Mouse (Mus musculus) CD4-positive naive resting alpha-beta T cell, adult 76 days (primary cell): ENCODE data around the gene Tmem231. TPM values are rescaled to one million over a fixed set of nuclear protein-coding genes. Genes with fewer than 3 reads are reported as not detected.

ENCODE experiments used
- total RNA-seq: library from RNA; stranded (reverse); gene quantifications from one replicate; pipeline ENCODE4 v1.2.4, GENCODE M21; 2023

The Tmem231 gene
- 1.1 TPM for total RNA-seq

DNA sequence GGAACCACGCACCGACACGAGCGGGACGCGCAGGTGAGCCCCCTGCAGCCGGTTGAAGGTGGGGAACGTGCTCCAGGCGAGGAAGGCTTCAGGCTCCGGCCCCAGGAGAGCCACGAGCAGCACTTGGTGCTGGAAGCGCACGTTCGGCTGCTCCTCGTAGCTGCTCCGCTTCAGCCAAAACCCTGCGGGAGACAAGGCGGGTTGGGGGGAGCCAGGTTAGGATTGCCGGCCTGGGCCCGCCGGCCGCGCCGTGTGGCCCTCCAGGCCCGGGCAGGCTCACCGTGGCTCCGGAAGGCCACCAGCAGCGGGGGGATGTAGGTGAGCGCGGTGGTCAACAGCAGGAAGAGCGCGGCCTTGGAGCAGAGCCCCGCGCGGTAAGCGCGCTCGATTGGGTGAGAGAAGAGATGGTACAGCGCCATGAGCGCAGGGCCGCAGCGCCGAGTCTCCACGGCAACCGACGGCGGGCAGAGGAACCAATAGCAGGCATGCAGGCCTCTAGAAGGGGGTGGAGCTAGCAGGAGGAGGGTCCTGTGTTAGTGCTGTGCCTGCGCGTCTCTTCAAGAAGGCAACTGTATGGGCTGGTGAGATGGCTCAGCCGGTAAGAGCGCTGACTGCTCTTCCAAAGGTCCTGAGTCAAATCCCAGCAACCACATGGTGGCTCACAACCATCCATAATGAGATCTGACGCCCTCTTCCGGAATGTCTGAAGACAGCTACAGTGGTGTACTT, at the start of gene Tmem231:
TSS of gene Tmem231 (minus strand) at position 534 of the 729 bp plus-strand sequence.

DNA sequence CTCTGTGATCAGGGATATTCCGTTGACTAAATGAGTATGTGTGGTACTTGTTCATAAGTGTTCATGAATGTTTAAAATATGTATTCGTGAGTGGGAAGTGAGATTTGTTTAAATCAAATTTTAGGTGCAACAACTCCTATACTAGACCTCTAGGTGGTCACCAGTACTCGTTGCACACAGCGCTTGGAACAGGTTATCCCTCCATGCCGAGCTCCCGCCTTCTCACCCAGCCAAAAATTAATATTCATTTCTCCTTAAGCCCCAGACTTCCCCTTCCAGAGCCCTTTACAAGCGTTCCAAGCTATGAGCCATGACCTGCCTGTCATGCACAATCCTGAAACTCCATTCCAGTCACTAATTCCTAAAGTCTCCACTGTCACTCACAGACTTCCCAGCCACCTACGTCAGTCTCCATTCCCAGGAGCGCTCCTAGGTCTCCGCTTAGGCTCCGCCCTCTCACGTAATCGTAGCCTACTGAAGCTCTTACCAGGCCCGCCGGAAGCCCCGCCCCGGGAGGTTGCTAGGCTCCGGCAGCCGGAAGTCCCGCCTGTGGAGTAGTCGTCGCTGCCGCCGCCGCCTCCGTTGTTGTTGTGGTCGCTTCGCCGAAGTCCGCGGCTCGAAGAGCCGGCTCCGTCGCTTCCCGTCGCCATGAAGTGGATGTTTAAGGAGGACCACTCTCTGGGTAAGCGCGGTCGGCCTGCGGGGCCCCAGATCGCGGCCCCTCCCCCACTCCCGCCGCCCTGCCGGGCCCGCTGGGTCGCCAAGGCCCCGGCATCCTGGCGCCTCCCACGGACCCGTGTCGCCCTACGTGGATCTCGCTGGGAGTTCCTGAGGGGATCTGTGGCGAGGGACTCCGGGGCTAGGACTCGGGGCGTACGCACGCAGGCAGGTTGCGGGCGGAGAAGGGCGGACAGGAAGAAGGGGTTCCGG, 6.8 kb upstream of the Tmem231 start, which contains the start of gene Gabarapl2:
TSS of gene Gabarapl2 (plus strand) at position 533 of the 930 bp plus-strand sequence.

DNA sequence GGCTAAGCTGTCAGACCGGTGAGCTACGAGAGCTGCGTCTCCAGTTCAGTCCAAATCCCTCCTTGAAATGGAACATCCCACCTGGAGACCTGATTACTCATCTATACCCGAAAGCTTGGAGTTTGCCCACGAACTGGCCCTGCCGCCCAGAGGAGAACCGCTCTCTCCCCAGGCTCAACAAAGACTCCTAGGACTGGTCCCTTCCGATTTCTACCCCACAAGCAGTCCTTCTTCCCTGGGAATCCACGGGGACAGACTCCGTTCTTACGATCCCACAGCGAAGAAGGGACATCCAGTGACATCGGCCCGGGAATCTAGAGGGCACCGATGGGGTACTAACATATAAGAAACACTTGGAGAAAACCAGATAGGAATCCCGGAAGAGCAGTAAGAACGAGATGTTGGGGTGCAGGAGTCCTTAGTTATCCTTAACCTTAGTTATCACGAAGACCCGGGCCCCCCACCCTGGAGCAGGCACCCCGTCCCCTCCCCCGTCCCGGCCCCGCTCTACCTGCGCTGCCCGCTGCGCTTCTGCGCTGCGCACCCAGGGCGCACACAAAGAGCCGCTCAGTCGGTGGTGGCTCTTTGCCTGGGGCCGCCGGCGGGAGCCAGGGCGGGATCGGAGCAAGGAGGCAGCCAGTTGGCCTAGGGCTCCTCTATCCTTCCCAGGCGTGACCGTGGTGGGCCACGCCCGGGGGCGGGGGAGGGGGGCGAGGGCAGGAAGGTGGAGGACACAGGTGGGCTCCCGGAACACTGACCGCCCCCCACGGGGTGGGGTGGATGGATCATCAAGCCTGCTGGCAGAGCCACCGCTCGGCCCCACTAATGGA, 23.8 kb downstream of the Tmem231 start, which contains the start of gene Chst5:
TSS of gene Chst5 (minus strand) at position 827 of the 830 bp plus-strand sequence.

DNA sequence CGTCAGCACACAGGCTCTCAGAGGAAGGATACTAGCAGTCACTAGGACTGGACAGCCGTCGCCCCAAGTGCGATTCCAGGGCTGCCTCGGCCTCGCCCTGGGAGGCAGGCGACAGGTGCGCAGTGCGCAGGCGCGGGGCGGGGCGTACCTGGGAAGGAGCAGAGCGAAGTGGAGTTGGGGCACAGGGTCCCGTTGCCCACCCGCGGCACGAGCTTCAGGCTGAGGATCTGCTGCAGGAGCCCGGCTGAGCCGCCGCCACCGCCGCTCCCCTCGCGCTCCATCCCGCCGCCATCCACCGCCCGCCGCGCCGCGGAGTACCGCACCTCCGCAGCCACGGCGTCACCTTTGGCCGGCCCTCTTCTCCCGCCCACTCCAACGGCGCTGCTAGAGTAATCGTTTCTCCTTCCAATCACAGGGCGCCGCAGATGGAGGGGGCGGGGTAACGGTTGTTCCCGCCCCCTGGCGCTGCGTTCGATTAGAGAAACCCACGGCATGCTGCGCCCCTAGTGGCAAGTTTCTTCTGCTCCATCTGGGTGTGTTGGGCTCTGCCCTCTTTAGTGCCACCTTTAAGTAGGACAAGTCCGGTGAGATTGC, 57.2 kb downstream of the Tmem231 start, which contains the start of gene Tmem170:
TSS of gene Tmem170 (minus strand) at position 396 of the 594 bp plus-strand sequence.

Other genes starting within 250 kb of the Tmem231 start
- 1.8 TPM for gene Ctrb1, start 242.9 kb downstream of the Tmem231 start, total RNA-seq
- gene Bcar1, start 190.1 kb downstream of the Tmem231 start, total RNA-seq, result 0.44 TPM
- 37.8 TPM for gene Cfdp1, start 79.6 kb downstream of the Tmem231 start, total RNA-seq
- 2.0 TPM for gene Tmem170, start 57.1 kb downstream of the Tmem231 start, total RNA-seq
- gene Chst5, start 23.4 kb downstream of the Tmem231 start, total RNA-seq, result not detected
- gene Gabarapl2, start 6.8 kb upstream of the Tmem231 start, total RNA-seq, result 109 TPM
- gene Adat1, start 58.4 kb upstream of the Tmem231 start, total RNA-seq, result 3.3 TPM
- gene Kars, start 77.4 kb upstream of the Tmem231 start, total RNA-seq, result 64.5 TPM
- 13.5 TPM for gene Terf2ip, start 77.5 kb upstream of the Tmem231 start, total RNA-seq
- not detected for gene Gm6793, start 81.2 kb upstream of the Tmem231 start, total RNA-seq